Mouse (Mus musculus) heart, postnatal 0 days (tissue): ENCODE results near the gene Gm42688. TPM values are rescaled to one million over a fixed set of nuclear protein-coding genes. Genes with fewer than 3 reads are reported as not detected.

Experiments used
- ATAC-seq: fragments of 200-750 bp; cut with Nextera tagmentation; 2 replicates; pipeline ENCODE4 v1.8.0; 2017; ENCODE audit warnings: low read depth, moderate number of reproducible peaks, moderate library complexity; ENCODE audit not compliant: insufficient read depth
- DNase-seq: peaks from one replicate; pipeline ENCODE4 v3.0.0-alpha.2; 2016; ENCODE audit warnings: low spot score
- H3K27ac ChIP-seq: fragments of 300-500 bp; sonication (generic); 2 replicates; pipeline ENCODE4 v1.5.1; 2014; ENCODE audit warnings: low read depth, mild to moderate bottlenecking
- H3K27me3 ChIP-seq: fragments of 300-500 bp; sonication (generic); 2 replicates; pipeline ENCODE4 v1.6.1; 2014; ENCODE audit warnings: low read length, mixed read lengths; ENCODE audit not compliant: control insufficient read depth, insufficient read depth
- H3K36me3 ChIP-seq: fragments of 300-500 bp; sonication (generic); replicated peaks from 2 replicates; pipeline ENCODE4 v1.6.1; 2014; ENCODE audit warnings: low read length, mixed read lengths; ENCODE audit not compliant: control insufficient read depth, insufficient read depth
- H3K4me1 ChIP-seq: fragments of 300-500 bp; sonication (generic); 2 replicates; pipeline ENCODE4 v1.6.1; 2014; ENCODE audit warnings: antibody characterized with exemption; ENCODE audit not compliant: control insufficient read depth, insufficient read depth
- H3K4me2 ChIP-seq: fragments of 300-500 bp; sonication (generic); 2 replicates; pipeline ENCODE4 v1.6.1; 2014; ENCODE audit warnings: low read depth, mild to moderate bottlenecking, low read length, moderate library complexity
- H3K4me3 ChIP-seq: fragments of 300-500 bp; sonication (generic); 2 replicates; pipeline ENCODE4 v1.5.1; 2014; ENCODE audit warnings: low read depth, low read length
- H3K9ac ChIP-seq: fragments of 300-500 bp; sonication (generic); replicated peaks from 2 replicates; pipeline ENCODE4 v1.6.1; 2014; ENCODE audit warnings: low read depth, low read length, mixed read lengths
- H3K9me3 ChIP-seq: fragments of 300-500 bp; sonication (generic); replicated peaks from 2 replicates; pipeline ENCODE4 v1.6.1; 2016; ENCODE audit warnings: low read length; ENCODE audit not compliant: control insufficient read depth
- CTCF ChIP-seq: IDR thresholded peaks from 2 replicates; pipeline ENCODE4 v1.5.1; 2016; ENCODE audit warnings: antibody characterized with exemption, control low read depth, low read depth
- EP300 ChIP-seq: IDR thresholded peaks from 2 replicates; pipeline ENCODE4 v1.6.1; 2016; ENCODE audit warnings: antibody characterized with exemption, low read depth
- WGBS: fragments of 180-500 bp; shearing (Covaris S2); extraction: QIAGEN DNeasy Blood & Tissue Kit; methylation state at CpG from one replicate; pipeline ENCODE4 v1.1.7; 2014; 5-methylcytosine and 5-hydroxymethylcytosine counted together
- polyA plus RNA-seq: library from polyadenylated mRNA; unstranded; fragments of >200 nt; fragmentation: Nextera tagmentation; extraction: Ambion mirVana; gene quantifications from 2 replicates; pipeline ENCODE4 v1.2.1, GENCODE M21; 2015
- total RNA-seq: library from RNA; depleted of rRNA; stranded (reverse); fragments of >200 nt; gene quantifications from 2 replicates; pipeline ENCODE4 v1.2.3, GENCODE M21; 2014; ENCODE audit warnings: low replicate concordance

Gm42688 gene
- total and polyA plus RNA-seq, 2 experiments from 2014 or later: 1.4 to 3.4 TPM

GRCm38 (mm10) chr6:83119734-83120051 lies 18.3 kb downstream of the Gm42688 start:
- Histone ChIP-seq H3K4me1 (peaks cover 27% of the 10 kb centered on the region), H3K27me3 (no peaks in the 10 kb centered on the region), H3K9me3 (no peaks in the 10 kb centered on the region), H3K4me3 (no peak overlapping the region), H3K9ac (no peak overlapping the region), H3K27ac (no peak overlapping the region), H3K4me2 (no peak overlapping the region), H3K36me3 (peaks cover 15% of the 10 kb centered on the region)
- ATAC-seq (no peak), DNase-seq (no peak)
- 60% methylated on average over 7 of the region's 7 CpGs for WGBS
- TF ChIP-seq EP300 (no peak), CTCF (no peak)

- H3K9me3 ChIP-seq: no peaks in the 10 kb centered on the region
- peak within 1 kb of the TSS; percentile 85 for H3K27ac ChIP-seq
- under 1% methylated on average over 38 of the region's 38 CpGs for WGBS
- H3K4me1 ChIP-seq: peaks cover 22% of the 10 kb centered on the region
- no peaks in the 10 kb centered on the region for H3K27me3 ChIP-seq
- TF ChIP-seq CTCF (no peak), EP300 (peak; percentile 85; the same call in 1 of the 2 replicates)
- H3K9ac ChIP-seq: peak within 1 kb of the TSS; percentile 72
- DNase-seq (peak; percentile 99), ATAC-seq (peak; percentile 95)
- peak within 1 kb of the TSS; percentile 60 for H3K4me3 ChIP-seq
- peak within 1 kb of the TSS; percentile 96 for H3K4me2 ChIP-seq
- H3K36me3 ChIP-seq: peaks cover 15% of the 10 kb centered on the region
Observed at GRCm38 (mm10) chr6:83120930-83121862, 19.8 kb downstream of the Gm42688 start, which contains the start of gene Wbp1. Gene Wbp1, minus strand, starts transcription at chr6:83121559.

- peak; percentile 27 for ATAC-seq
- Histone ChIP-seq H3K27ac (peak overlapping the region; percentile 85), H3K4me1 (peaks cover 20% of the 10 kb centered on the region), H3K9ac (peak overlapping the region; percentile 72), H3K9me3 (no peaks in the 10 kb centered on the region), H3K4me2 (peak overlapping the region; percentile 96), H3K4me3 (peak overlapping the region; percentile 60), H3K27me3 (no peaks in the 10 kb centered on the region), H3K36me3 (peaks cover 12% of the 10 kb centered on the region)
- no peak for DNase-seq
- 2% methylated on average over 38 of the region's 52 CpGs for WGBS
- TF ChIP-seq CTCF: no peak
- no peak for TF ChIP-seq EP300
Observed at GRCm38 (mm10) chr6:83121863-83122710, 20.7 kb downstream of the Gm42688 start.

- Histone ChIP-seq H3K9me3 (no peaks in the 10 kb centered on the region), H3K4me1 (peaks cover 20% of the 10 kb centered on the region), H3K27me3 (no peaks in the 10 kb centered on the region), H3K4me2 (no peak overlapping the region), H3K9ac (no peak overlapping the region), H3K36me3 (peaks cover 7% of the 10 kb centered on the region; the same call in 1 of the 2 replicates), H3K4me3 (no peak overlapping the region), H3K27ac (no peak overlapping the region)
- TF ChIP-seq CTCF (no peak), EP300 (no peak)
- no peak for ATAC-seq
- 84% methylated on average over 5 of the region's 5 CpGs for WGBS
- no peak for DNase-seq
Observed at GRCm38 (mm10) chr6:83122961-83123360, 21.5 kb downstream of the Gm42688 start.

GRCm38 (mm10) chr6:83124851-83125312 lies 23.5 kb downstream of the Gm42688 start:
- peak overlapping the region; percentile 58 for H3K9ac ChIP-seq
- 0% methylated on average over 30 of the region's 30 CpGs for WGBS
- no peaks in the 10 kb centered on the region for H3K9me3 ChIP-seq
- DNase-seq: peak; percentile 85
- H3K36me3 ChIP-seq: no peaks in the 10 kb centered on the region
- H3K27ac ChIP-seq: no peak overlapping the region
- no peaks in the 10 kb centered on the region for H3K27me3 ChIP-seq
- H3K4me3 ChIP-seq: peak overlapping the region; percentile 68
- ATAC-seq: peak; percentile 22
- H3K4me2 ChIP-seq: peak overlapping the region; percentile 87
- TF ChIP-seq EP300 (0 out of 2 replicates have a peak, but pooled peaks have one; percentile 70), CTCF (no peak)
- peaks cover 20% of the 10 kb centered on the region for H3K4me1 ChIP-seq
